Mouse (Mus musculus): ENCODE data around the gene Trim47. TPM values are rescaled to one million over a fixed set of nuclear protein-coding genes. Genes with fewer than 3 reads are reported as not detected.

The Trim47 gene
- total and polyA plus RNA-seq, 2 experiments from 2014 or later: 9.0 to 16.8 TPM

DNA sequence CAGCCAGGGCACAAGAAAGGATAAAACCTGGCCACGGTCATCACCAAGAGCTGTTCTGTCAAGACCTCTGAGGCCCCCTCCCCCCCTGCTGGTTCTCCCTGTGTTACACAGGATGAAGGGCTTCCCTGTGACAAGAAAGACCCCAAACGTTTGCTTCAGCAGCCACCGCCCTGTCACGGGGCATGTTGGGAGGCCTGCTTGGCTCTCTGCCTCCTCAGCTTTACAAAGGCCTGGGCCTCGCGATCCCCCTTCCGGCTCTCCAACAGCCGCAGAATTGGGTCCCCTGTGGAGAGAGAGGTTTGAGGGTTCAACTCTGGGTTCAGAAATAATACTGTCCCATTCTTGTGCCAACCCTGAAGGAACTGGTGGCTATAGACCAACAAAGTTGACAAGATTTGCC, 64.5 kb downstream of the Trim47 start:
- Histone ChIP-seq H3K9ac (replicated peaks; ENCODE audit: low read length, poor library complexity, severe bottlenecking) (no peak overlapping the region), H3K9me3 (ENCODE audit: low read length) (no peaks in the 10 kb centered on the region), H3K36me3 (ENCODE audit: insufficient read depth, low read length) (peaks cover 44% of the 10 kb centered on the region), H3K27me3 (ENCODE audit: insufficient read depth, low read length) (no peaks in the 10 kb centered on the region), H3K4me3 (ENCODE audit: low read depth, low read length) (no peak overlapping the region), H3K27ac (ENCODE audit: low read depth, low read length) (no peak overlapping the region), H3K4me2 (ENCODE audit: low read depth, low read length, poor library complexity, severe bottlenecking) (no peak overlapping the region), H3K4me1 (ENCODE audit: insufficient read depth, low read length) (no peaks in the 10 kb centered on the region)
- 51% methylated on average over 8 of the region's 8 CpGs for WGBS
- no peak for DNase-seq (ENCODE audit: low spot score)
- TF ChIP-seq CTCF (IDR thresholded peaks at IDR 0.05): no peak
- no peak for ATAC-seq (ENCODE audit: low FRiP score)

DNA sequence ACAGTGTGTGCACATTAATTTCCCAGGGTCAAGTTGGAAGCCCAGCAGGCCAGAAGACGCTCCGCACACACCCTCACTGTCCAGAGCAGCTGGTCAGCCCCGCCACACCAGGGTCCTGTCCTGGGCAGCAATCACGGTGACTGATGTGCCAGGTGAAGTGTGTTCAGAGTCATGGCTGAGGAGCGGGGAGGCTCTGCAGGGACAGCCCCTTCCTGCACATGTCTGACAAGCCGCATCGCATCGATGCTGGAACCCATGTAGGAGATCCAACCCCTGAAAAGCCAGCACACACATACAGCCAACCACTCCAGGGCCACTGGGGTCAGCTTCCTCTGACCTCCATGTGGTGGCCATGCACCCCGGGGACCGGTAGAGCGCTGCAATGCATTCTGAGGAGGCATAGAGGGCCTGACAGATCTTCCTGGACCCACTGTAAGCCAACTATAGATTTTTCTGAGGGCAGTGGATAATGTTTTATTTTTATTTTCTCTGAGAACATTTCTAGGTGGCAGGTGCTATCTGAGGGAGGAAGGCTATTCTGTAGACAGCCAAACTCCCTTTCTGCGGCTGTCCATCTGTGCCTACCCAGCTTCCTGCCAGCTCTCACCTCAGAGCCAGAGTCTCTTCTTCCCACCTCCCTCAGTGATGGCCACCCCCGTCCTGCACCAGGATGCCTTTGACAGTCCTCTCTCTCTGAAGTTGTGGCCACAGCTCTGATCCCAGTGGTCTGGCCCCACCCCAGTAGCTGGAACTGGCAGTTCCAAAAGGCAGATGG, 65.2 kb downstream of the Trim47 start:
- no peak overlapping the region for H3K4me2 ChIP-seq (ENCODE audit: low read depth, low read length, poor library complexity, severe bottlenecking)
- H3K9ac ChIP-seq (replicated peaks; ENCODE audit: low read length, poor library complexity, severe bottlenecking): no peak overlapping the region
- no peak for DNase-seq (ENCODE audit: low spot score)
- no peaks in the 10 kb centered on the region for H3K9me3 ChIP-seq (ENCODE audit: low read length)
- ATAC-seq (ENCODE audit: low FRiP score): no peak
- TF ChIP-seq CTCF (IDR thresholded peaks at IDR 0.05): no peak
- no peak overlapping the region for H3K4me3 ChIP-seq (ENCODE audit: low read depth, low read length)
- no peaks in the 10 kb centered on the region for H3K4me1 ChIP-seq (ENCODE audit: insufficient read depth, low read length)
- H3K27me3 ChIP-seq (ENCODE audit: insufficient read depth, low read length): no peaks in the 10 kb centered on the region
- 94% methylated on average over 13 of the region's 13 CpGs for WGBS
- H3K36me3 ChIP-seq (ENCODE audit: insufficient read depth, low read length): peaks cover 49% of the 10 kb centered on the region
- no peak overlapping the region for H3K27ac ChIP-seq (ENCODE audit: low read depth, low read length)

DNA sequence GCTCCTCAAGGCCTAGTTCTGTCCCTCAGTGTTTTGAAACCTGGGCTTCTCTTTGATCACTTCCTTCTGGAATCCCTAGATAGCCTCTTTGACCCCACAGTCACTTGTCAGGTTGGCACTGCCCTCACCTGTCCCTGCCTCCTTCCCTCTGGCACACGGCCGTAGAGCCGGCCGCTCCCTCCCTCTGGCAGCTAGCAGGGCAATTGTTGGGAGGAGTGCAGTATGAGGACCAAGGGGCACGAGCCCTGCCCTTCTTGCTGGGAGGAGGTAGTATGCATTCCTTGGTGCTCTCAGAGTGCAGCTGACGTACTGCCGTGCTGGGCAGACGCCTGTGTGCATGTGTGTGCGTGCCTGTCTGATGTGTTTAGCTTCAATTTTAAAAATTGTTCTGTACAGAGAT, 66.4 kb downstream of the Trim47 start:
- no peak overlapping the region for H3K4me2 ChIP-seq (ENCODE audit: low read depth, low read length, poor library complexity, severe bottlenecking)
- peaks cover 59% of the 10 kb centered on the region for H3K36me3 ChIP-seq (ENCODE audit: insufficient read depth, low read length)
- 85% methylated on average over 9 of the region's 9 CpGs for WGBS
- TF ChIP-seq CTCF (IDR thresholded peaks at IDR 0.05): no peak
- no peak for DNase-seq (ENCODE audit: low spot score)
- no peak overlapping the region for H3K9ac ChIP-seq (replicated peaks; ENCODE audit: low read length, poor library complexity, severe bottlenecking)
- H3K4me1 ChIP-seq (ENCODE audit: insufficient read depth, low read length): no peaks in the 10 kb centered on the region
- no peaks in the 10 kb centered on the region for H3K27me3 ChIP-seq (ENCODE audit: insufficient read depth, low read length)
- H3K4me3 ChIP-seq (ENCODE audit: low read depth, low read length): no peak overlapping the region
- no peak overlapping the region for H3K27ac ChIP-seq (ENCODE audit: low read depth, low read length)
- no peak for ATAC-seq (ENCODE audit: low FRiP score)
- H3K9me3 ChIP-seq (ENCODE audit: low read length): no peaks in the 10 kb centered on the region

DNA sequence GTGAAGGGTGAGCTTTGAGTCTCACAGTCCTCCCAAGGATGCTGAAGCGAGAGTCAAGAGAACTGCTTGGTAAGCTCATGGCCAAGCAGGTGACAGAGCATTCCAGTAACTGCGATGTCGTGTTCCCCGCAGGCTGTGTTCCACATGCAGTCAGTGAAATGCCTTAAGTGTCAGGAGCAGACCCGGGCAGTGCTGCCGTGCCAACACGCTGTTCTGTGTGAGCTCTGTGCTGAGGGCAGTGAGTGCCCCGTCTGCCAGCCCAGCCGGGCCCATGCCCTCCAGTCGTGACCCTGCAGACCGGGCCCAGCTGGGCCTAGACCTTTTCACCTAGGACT, 67.4 kb downstream of the Trim47 start:
- H3K4me2 ChIP-seq (ENCODE audit: low read depth, low read length, poor library complexity, severe bottlenecking): no peak overlapping the region
- no peak overlapping the region for H3K9ac ChIP-seq (replicated peaks; ENCODE audit: low read length, poor library complexity, severe bottlenecking)
- no peaks in the 10 kb centered on the region for H3K27me3 ChIP-seq (ENCODE audit: insufficient read depth, low read length)
- H3K4me3 ChIP-seq (ENCODE audit: low read depth, low read length): no peak overlapping the region
- DNase-seq (ENCODE audit: low spot score) (no peak), ATAC-seq (ENCODE audit: low FRiP score) (no peak)
- peaks cover 68% of the 10 kb centered on the region for H3K36me3 ChIP-seq (ENCODE audit: insufficient read depth, low read length)
- 96% methylated on average over 11 of the region's 11 CpGs for WGBS
- no peaks in the 10 kb centered on the region for H3K9me3 ChIP-seq (ENCODE audit: low read length)
- no peaks in the 10 kb centered on the region for H3K4me1 ChIP-seq (ENCODE audit: insufficient read depth, low read length)
- TF ChIP-seq CTCF (IDR thresholded peaks at IDR 0.05): no peak
- H3K27ac ChIP-seq (ENCODE audit: low read depth, low read length): no peak overlapping the region

DNA sequence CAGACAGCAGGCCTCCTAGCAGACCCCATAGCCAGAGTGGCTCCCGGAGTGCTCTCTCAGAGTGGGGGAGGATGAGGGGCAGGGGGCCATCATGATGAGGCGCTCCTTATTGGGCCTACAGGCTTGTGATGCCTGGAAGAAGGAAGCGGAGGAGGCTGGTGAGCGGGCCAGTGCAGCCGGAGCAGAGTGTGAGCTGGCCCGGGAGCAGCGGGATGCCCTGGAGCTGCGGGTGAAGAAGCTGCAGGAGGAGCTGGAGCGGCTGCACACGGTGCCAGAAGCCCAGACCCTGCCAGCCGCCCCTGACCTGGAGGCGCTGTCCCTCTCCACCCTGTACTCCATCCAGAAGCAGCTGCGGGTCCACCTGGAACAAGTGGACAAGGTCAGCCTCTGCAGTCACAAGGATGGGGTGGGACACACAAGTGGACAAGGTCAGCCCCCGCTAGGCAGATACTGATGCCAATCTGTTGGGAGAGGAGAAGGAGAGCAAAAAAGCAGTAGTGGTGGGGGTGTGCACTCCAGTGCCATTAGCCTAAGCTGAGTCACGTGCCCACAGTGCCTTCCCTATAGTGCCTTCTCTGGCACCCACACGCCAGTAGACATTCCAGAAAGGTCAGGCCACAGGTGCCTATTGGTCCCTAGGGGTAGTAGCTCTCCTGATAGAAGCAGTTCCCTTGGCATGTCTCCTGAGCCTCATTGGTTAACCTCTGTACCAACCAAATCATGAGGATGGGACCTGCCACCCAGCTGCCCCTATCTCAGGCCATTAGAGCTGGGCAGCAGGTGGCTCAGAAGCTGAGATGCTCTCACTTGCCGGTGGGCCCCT, 67.9 kb downstream of the Trim47 start:
- Histone ChIP-seq H3K9ac (replicated peaks; ENCODE audit: low read length, poor library complexity, severe bottlenecking) (no peak overlapping the region), H3K27me3 (ENCODE audit: insufficient read depth, low read length) (no peaks in the 10 kb centered on the region), H3K36me3 (ENCODE audit: insufficient read depth, low read length) (peaks cover 73% of the 10 kb centered on the region), H3K9me3 (ENCODE audit: low read length) (no peaks in the 10 kb centered on the region), H3K4me3 (ENCODE audit: low read depth, low read length) (no peak overlapping the region), H3K27ac (ENCODE audit: low read depth, low read length) (no peak overlapping the region), H3K4me1 (ENCODE audit: insufficient read depth, low read length) (no peaks in the 10 kb centered on the region), H3K4me2 (ENCODE audit: low read depth, low read length, poor library complexity, severe bottlenecking) (no peak overlapping the region)
- TF ChIP-seq CTCF (IDR thresholded peaks at IDR 0.05): no peak
- no peak for DNase-seq (ENCODE audit: low spot score)
- 90% methylated on average over 17 of the region's 17 CpGs for WGBS
- ATAC-seq (ENCODE audit: low FRiP score): no peak

DNA sequence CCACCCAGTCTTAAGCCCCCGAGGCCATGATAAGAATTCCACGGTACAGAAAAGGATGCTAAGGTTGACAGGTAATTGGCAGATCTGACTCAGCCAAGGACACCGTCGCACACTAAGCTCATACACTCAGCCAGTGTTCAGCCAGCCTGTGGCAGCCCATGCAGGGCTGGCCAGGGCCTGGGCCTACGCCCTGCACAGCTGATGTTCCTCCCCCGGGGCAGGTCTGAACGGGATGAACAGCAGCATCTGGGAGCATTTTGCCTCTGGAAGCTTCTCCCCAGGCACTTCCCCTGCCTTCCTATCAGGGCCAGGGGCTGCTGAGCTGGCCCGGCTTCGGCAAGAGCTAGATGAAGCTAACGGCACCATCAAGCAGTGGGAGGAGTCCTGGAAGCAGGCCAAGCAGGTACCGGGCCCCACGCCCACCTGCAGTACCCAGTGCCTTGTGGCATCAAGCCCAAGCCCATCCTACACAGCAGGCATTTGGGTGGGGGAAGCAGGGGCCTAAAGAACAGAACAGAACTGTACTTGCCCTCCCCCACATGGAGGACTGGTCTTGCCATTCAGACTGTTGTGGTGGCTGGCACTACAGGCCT, 68.9 kb downstream of the Trim47 start:
- DNase-seq (ENCODE audit: low spot score) (no peak), ATAC-seq (ENCODE audit: low FRiP score) (no peak)
- Histone ChIP-seq H3K9me3 (ENCODE audit: low read length) (no peaks in the 10 kb centered on the region), H3K27me3 (ENCODE audit: insufficient read depth, low read length) (no peaks in the 10 kb centered on the region), H3K9ac (replicated peaks; ENCODE audit: low read length, poor library complexity, severe bottlenecking) (no peak overlapping the region), H3K27ac (ENCODE audit: low read depth, low read length) (no peak overlapping the region), H3K36me3 (ENCODE audit: insufficient read depth, low read length) (peaks cover 83% of the 10 kb centered on the region), H3K4me2 (ENCODE audit: low read depth, low read length, poor library complexity, severe bottlenecking) (no peak overlapping the region), H3K4me3 (ENCODE audit: low read depth, low read length) (no peak overlapping the region), H3K4me1 (ENCODE audit: insufficient read depth, low read length) (no peaks in the 10 kb centered on the region)
- WGBS: 79% methylated on average over 12 of the region's 12 CpGs
- no peak for TF ChIP-seq CTCF (IDR thresholded peaks at IDR 0.05)

Data from midbrain, postnatal 0 days (tissue).